Mouse (Mus musculus) forebrain, postnatal 0 days (tissue): ENCODE data around the gene Tle1. TPM values are rescaled to one million over a fixed set of nuclear protein-coding genes. Genes with fewer than 3 reads are reported as not detected.

Experiments
- ATAC-seq: fragments of 200-750 bp; cut with Nextera tagmentation; 2 replicates; pipeline ENCODE4 v1.8.0; 2017; ENCODE audit warnings: mild to moderate bottlenecking, moderate library complexity
- DNase-seq: peaks from one replicate; pipeline ENCODE4 v3.0.0-alpha.2; 2015
- H3K27ac ChIP-seq: fragments of 300-500 bp; sonication (generic); 2 replicates; pipeline ENCODE4 v1.5.1; 2014; ENCODE audit warnings: low read depth, mild to moderate bottlenecking, antibody characterized with exemption, low read length, moderate library complexity, mixed read lengths
- H3K27me3 ChIP-seq: fragments of 300-500 bp; sonication (generic); 2 replicates; pipeline ENCODE4 v1.6.1; 2014; ENCODE audit warnings: mild to moderate bottlenecking, low read length, mixed read lengths; ENCODE audit not compliant: insufficient read depth
- H3K36me3 ChIP-seq: fragments of 300-500 bp; sonication (generic); 2 replicates; pipeline ENCODE4 v1.6.1; 2014; ENCODE audit warnings: mild to moderate bottlenecking, moderate library complexity; ENCODE audit not compliant: insufficient read depth
- H3K4me1 ChIP-seq: fragments of 300-500 bp; sonication (generic); 2 replicates; pipeline ENCODE4 v1.6.1; 2014; ENCODE audit warnings: antibody characterized with exemption; ENCODE audit not compliant: insufficient read depth
- H3K4me2 ChIP-seq: fragments of 300-500 bp; sonication (generic); 2 replicates; pipeline ENCODE4 v1.6.1; 2014; ENCODE audit warnings: low read depth, mild to moderate bottlenecking, moderate library complexity
- H3K4me3 ChIP-seq: fragments of 300-500 bp; sonication (generic); 2 replicates; pipeline ENCODE4 v1.5.1; 2014; ENCODE audit warnings: low read depth, low read length, mixed read lengths
- H3K9ac ChIP-seq: fragments of 300-500 bp; sonication (generic); 2 replicates; pipeline ENCODE4 v1.6.1; 2014; ENCODE audit warnings: mild to moderate bottlenecking
- H3K9me3 ChIP-seq: fragments of 300-500 bp; sonication (generic); 2 replicates; pipeline ENCODE4 v1.6.1; 2016; ENCODE audit warnings: low read length
- CTCF ChIP-seq: sonication (generic); IDR thresholded peaks from 2 replicates; pipeline ENCODE4 v1.5.1; 2016; ENCODE audit warnings: antibody characterized with exemption, control low read depth, low read depth
- WGBS: fragments of 180-500 bp; shearing (Covaris S2); extraction: QIAGEN DNeasy Blood & Tissue Kit; methylation state at CpG from one replicate; pipeline ENCODE4 v1.1.7; 2014; 5-methylcytosine and 5-hydroxymethylcytosine counted together
- polyA plus RNA-seq: library from polyadenylated mRNA; unstranded; fragments of >200 nt; fragmentation: Nextera tagmentation; extraction: Ambion mirVana; gene quantifications from 2 replicates; pipeline ENCODE4 v1.2.1, GENCODE M21; 2015
- total RNA-seq: library from RNA; depleted of rRNA; stranded (reverse); fragments of >200 nt; gene quantifications from 2 replicates; pipeline ENCODE4 v1.2.3, GENCODE M21; 2014; rRNA removed

Gene Tle1
- total RNA-seq (76.8 and 83.0 TPM in 2 replicates), polyA plus RNA-seq (27.4 and 28.8 TPM in 2 replicates)

GRCm38 (mm10) chr4:72200559-72201409, at the start of gene Tle1:
Tle1 (minus strand) TSS chr4:72200919.
- 1% methylated on average over 106 of the region's 107 CpGs for WGBS

GRCm38 (mm10) chr4:72233584-72234219, 33.0 kb upstream of the Tle1 start:
- TF ChIP-seq CTCF: no peak
- Histone ChIP-seq H3K36me3 (no peaks in the 10 kb centered on the region), H3K27me3 (no peaks in the 10 kb centered on the region; the same call in 1 of the 2 replicates), H3K9ac (no peak overlapping the region), H3K4me2 (no peak overlapping the region), H3K4me1 (no peaks in the 10 kb centered on the region), H3K4me3 (no peak overlapping the region), H3K9me3 (no peaks in the 10 kb centered on the region), H3K27ac (no peak overlapping the region)
- ATAC-seq (no peak; the same call in 1 of the 2 replicates), DNase-seq (no peak)
- WGBS: 12% methylated on average over 4 of the region's 4 CpGs

More at GRCm38 (mm10) chr4:72200559-72201409, at the start of gene Tle1:
- ATAC-seq (peak; percentile 97), DNase-seq (peak; percentile 100)
- no peaks in the 10 kb centered on the region for H3K36me3 ChIP-seq
- H3K4me3 ChIP-seq: peak within 1 kb of the TSS; percentile 56
- H3K27ac ChIP-seq: peak within 1 kb of the TSS; percentile 74
- peak within 1 kb of the TSS; percentile 68 for H3K9ac ChIP-seq
- H3K27me3 ChIP-seq: 0 out of 2 replicates have a peak, but pooled peaks cover 4% of the 10 kb centered on the region
- peaks cover 10% of the 10 kb centered on the region; the same call in 1 of the 2 replicates for H3K4me1 ChIP-seq
- no peaks in the 10 kb centered on the region for H3K9me3 ChIP-seq
- H3K4me2 ChIP-seq: peak within 1 kb of the TSS; percentile 76
- 0 out of 2 replicates have a peak, but pooled peaks have one; percentile 4 for TF ChIP-seq CTCF

GRCm38 (mm10) chr4:72232206-72232605, 31.5 kb upstream of the Tle1 start:
- no peak for DNase-seq
- no peak overlapping the region for H3K27ac ChIP-seq
- WGBS: 93% methylated on average over 3 of the region's 3 CpGs
- H3K27me3 ChIP-seq: no peaks in the 10 kb centered on the region; the same call in 1 of the 2 replicates
- H3K9me3 ChIP-seq: no peaks in the 10 kb centered on the region
- H3K36me3 ChIP-seq: no peaks in the 10 kb centered on the region
- H3K4me3 ChIP-seq: no peak overlapping the region
- no peak for TF ChIP-seq CTCF
- no peaks in the 10 kb centered on the region for H3K4me1 ChIP-seq
- H3K4me2 ChIP-seq: no peak overlapping the region
- H3K9ac ChIP-seq: no peak overlapping the region
- no peak for ATAC-seq

GRCm38 (mm10) chr4:72230832-72231231, 30.1 kb upstream of the Tle1 start:
- Histone ChIP-seq H3K9ac (no peak overlapping the region), H3K27me3 (no peaks in the 10 kb centered on the region; the same call in 1 of the 2 replicates), H3K4me1 (no peaks in the 10 kb centered on the region), H3K36me3 (no peaks in the 10 kb centered on the region), H3K27ac (no peak overlapping the region), H3K9me3 (no peaks in the 10 kb centered on the region), H3K4me3 (no peak overlapping the region), H3K4me2 (no peak overlapping the region)
- no peak for TF ChIP-seq CTCF
- ATAC-seq (no peak), DNase-seq (no peak)

- TF ChIP-seq CTCF: no peak
- ATAC-seq (no peak), DNase-seq (no peak)
- Histone ChIP-seq H3K27ac (no peak overlapping the region), H3K9ac (no peak overlapping the region), H3K27me3 (no peaks in the 10 kb centered on the region), H3K36me3 (no peaks in the 10 kb centered on the region), H3K9me3 (no peaks in the 10 kb centered on the region), H3K4me2 (no peak overlapping the region), H3K4me3 (no peak overlapping the region), H3K4me1 (no peaks in the 10 kb centered on the region)
- 80% methylated on average over 3 of the region's 3 CpGs for WGBS
These were observed 20.9 kb upstream of the Tle1 start for GRCm38 (mm10) chr4:72221629-72222028.

GRCm38 (mm10) chr4:72204420-72205045, 3.8 kb upstream of the Tle1 start:
- Histone ChIP-seq H3K36me3 (no peaks in the 10 kb centered on the region), H3K4me3 (peak overlapping the region; percentile 6; the same call in 1 of the 2 replicates), H3K27ac (no peak overlapping the region), H3K27me3 (peaks cover 18% of the 10 kb centered on the region), H3K9ac (no peak overlapping the region), H3K4me2 (0 out of 2 replicates have a peak overlapping the region, but pooled peaks have one; percentile 6), H3K4me1 (0 out of 2 replicates have a peak, but pooled peaks cover 4% of the 10 kb centered on the region), H3K9me3 (no peaks in the 10 kb centered on the region)
- DNase-seq: no peak
- ATAC-seq: no peak
- 16% methylated on average over 6 of the region's 6 CpGs for WGBS
- TF ChIP-seq CTCF: no peak
